Mouse (Mus musculus) stomach, postnatal 0 days (tissue): Measurements from ENCODE around the gene Crybb2.

ENCODE experiments used
- CTCF ChIP-seq: IDR thresholded peaks from 2 replicates; pipeline ENCODE4 v1.5.1; 2016; ENCODE audit warnings: antibody characterized with exemption, low read depth, mild to moderate bottlenecking, moderate library complexity
- EP300 ChIP-seq: optimal IDR thresholded peaks from 2 replicates; pipeline ENCODE3; 2016; ENCODE audit warnings: antibody characterized with exemption

DNA sequence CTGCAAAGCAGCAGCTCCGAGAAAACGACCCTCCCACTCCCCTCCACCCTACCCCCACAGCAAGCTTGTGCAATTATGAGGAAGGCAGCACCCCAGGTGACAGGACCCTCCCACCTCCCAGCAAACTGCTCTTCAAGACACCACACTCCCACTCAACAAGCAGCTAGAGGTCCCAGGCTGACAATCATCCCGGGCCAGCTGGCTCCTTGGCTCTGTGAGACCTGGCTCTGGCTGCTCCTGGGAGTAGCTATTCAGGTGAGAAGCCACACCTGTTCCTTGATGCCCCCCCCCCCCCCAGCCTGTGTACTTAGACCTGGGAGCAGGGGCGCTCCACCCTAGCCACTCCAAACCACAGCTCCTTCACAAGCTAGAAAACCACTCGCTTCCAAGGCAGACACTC, 43.2 kb upstream of the Crybb2 start:
- no peak for TF ChIP-seq CTCF
- no peak for TF ChIP-seq EP300
